Mouse (Mus musculus): Measurements from ENCODE around the gene Rbm4. TPM values are rescaled to one million over a fixed set of nuclear protein-coding genes. Genes with fewer than 3 reads are reported as not detected.

Gene Rbm4
- polyA plus RNA-seq (2012; rRNA removed) = 31.3 and 33.2 TPM in 2 replicates

GRCm38 (mm10) chr19:4793831-4794422, at the start of gene Rbm4:
Rbm4 (minus strand) TSS chr19:4793901.

GRCm38 (mm10) chr19:4839149-4839548, 45.4 kb upstream of the Rbm4 start, which contains the start of the genes Ccs and Ccdc87:
Ccs (minus strand) TSS chr19:4839332.
Ccdc87 (plus strand) TSS chr19:4839366.

DNA sequence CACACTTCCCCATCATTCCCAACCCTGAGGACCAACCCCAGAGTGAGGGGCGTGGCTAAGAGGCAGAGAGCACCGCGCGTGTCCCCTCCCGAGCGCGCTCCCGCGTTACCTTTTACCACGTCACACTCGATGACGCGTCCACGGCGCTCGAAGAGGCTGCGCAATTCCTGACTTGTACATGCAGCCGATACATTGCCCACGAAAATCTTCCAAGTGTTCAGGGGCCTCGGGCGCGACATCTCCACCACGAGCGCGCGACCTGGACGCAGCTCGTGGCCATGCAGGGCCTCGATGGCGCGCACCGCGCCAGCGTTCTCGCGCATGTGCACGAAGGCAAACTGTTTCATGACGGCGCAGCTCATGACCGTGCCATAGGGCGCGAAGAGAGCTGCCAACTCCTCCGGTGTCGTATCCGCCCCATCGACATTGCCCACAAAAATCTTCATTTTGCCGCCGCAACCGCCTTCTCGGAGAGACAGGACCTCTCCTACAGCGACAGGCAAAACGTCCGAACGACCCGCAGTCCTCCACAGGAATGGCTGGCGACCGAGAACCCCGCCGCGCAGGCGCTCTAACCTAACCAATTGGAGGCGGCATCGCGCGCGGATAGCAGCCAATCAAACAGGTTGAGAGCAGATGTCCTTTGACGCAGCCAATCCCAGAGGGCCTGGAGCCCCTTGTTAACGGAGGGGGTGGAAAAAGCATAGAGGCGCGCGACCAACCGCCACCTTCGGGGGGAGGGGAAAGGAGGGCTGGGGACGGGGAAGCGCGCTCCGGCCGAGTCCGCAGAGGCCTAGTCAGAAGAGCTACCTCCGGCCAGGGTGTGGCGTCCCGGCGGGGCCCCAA, 17.6 kb upstream of the Rbm4 start, which contains the start of the genes Gm21992 and Rbm14:
Gm21992 (minus strand) TSS at position 550 of the 846 bp plus-strand sequence.
Rbm14 (minus strand) TSS at position 572 of the 846 bp plus-strand sequence.

DNA sequence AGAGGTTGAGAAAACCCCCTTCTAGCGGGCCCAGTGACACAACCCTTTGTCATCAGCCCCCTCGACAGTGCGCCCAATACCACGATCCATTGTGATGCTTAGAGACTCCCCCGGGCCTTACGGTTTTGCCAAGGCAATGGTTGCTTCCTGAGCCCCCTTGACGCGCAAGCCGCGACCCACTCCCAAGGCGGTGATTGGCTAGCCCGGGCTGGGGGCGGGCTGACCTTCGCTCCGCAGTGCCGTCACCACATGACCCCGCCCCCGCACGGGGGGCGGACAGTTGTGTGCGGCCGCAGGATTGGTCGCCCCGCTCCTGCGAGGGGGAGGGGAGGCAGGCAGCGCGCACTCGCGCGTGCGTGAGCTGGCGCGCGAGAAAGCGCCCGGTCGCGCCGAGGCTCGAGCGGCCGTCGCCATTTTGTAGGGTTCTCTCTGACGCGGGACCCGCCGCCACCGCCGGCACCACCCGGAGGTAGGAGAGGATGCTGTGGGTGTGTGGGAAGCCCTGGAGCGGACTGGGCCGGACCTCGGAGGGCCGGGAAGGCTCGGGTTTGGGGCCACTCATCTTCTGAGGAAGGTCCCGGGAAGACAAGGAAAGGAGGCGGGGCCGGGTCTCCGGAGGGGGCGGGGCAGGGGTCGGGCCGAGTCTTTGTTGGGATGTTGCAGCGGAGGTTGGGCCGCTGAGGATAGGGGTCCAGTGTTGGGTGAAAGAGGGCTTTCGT, 37.3 kb downstream of the Rbm4 start, which contains the start of gene Rbm4b:
Rbm4b (plus strand) TSS at position 305 of the 719 bp plus-strand sequence.

Other genes with a start within 250 kb of the Rbm4 start
- gene Lrfn4, start 178.2 kb downstream of the Rbm4 start, polyA plus RNA-seq (2012; rRNA removed) = 61.8 and 65.1 TPM in 2 replicates
- gene Rce1, start 168.3 kb downstream of the Rbm4 start, polyA plus RNA-seq (2012; rRNA removed) = 106 and 166 TPM in 2 replicates
- gene Gm960, start 95.2 kb downstream of the Rbm4 start, polyA plus RNA-seq (2012; rRNA removed) = 0.09 and 0.10 TPM in 2 replicates
- 2.8 and 3.0 TPM in 2 replicates for gene Sptbn2, start 82.7 kb downstream of the Rbm4 start, polyA plus RNA-seq (2012; rRNA removed)
- 4.0 and 4.6 TPM in 2 replicates for gene Rbm4b, start 37.4 kb downstream of the Rbm4 start, polyA plus RNA-seq (2012; rRNA removed)
- 10.2 and 18.0 TPM in 2 replicates for gene Gm21992, start 17.7 kb upstream of the Rbm4 start, polyA plus RNA-seq (2012; rRNA removed)
- gene Rbm14, start 17.7 kb upstream of the Rbm4 start, polyA plus RNA-seq (2012; rRNA removed) = 63.9 and 69.5 TPM in 2 replicates
- 45.7 and 48.2 TPM in 2 replicates for gene Ccs, start 45.4 kb upstream of the Rbm4 start, polyA plus RNA-seq (2012; rRNA removed)
- 0.12 TPM in 1 of 2 replicates, not detected in the other for gene Ccdc87, start 45.5 kb upstream of the Rbm4 start, polyA plus RNA-seq (2012; rRNA removed)
- gene Ctsf, start 61.2 kb upstream of the Rbm4 start, polyA plus RNA-seq (2012; rRNA removed) = 79.6 and 90.6 TPM in 2 replicates
- 0.58 TPM in 2 replicates for gene Actn3, start 84.0 kb upstream of the Rbm4 start, polyA plus RNA-seq (2012; rRNA removed)
- 31.6 and 38.3 TPM in 2 replicates for gene Zdhhc24, start 84.8 kb upstream of the Rbm4 start, polyA plus RNA-seq (2012; rRNA removed)
- gene Bbs1, start 112.7 kb upstream of the Rbm4 start, polyA plus RNA-seq (2012; rRNA removed) = 2.6 and 3.9 TPM in 2 replicates
- gene Dpp3, start 134.4 kb upstream of the Rbm4 start, polyA plus RNA-seq (2012; rRNA removed) = 191 and 196 TPM in 2 replicates
- 3.7 and 3.9 TPM in 2 replicates for gene Peli3, start 149.2 kb upstream of the Rbm4 start, polyA plus RNA-seq (2012; rRNA removed)
- gene Mrpl11, start 168.2 kb upstream of the Rbm4 start, polyA plus RNA-seq (2012; rRNA removed) = 19.4 and 21.0 TPM in 2 replicates
- gene Npas4, start 196.4 kb upstream of the Rbm4 start, polyA plus RNA-seq (2012; rRNA removed) = 2.5 and 3.3 TPM in 2 replicates
- 9.9 and 14.0 TPM in 2 replicates for gene Slc29a2, start 230.0 kb upstream of the Rbm4 start, polyA plus RNA-seq (2012; rRNA removed)
- 23.4 and 23.6 TPM in 2 replicates for gene B4gat1, start 244.9 kb upstream of the Rbm4 start, polyA plus RNA-seq (2012; rRNA removed)
- 1.2 and 2.4 TPM in 2 replicates for gene AC124502.3, start 245.0 kb upstream of the Rbm4 start, polyA plus RNA-seq (2012; rRNA removed)
- gene Brms1, start 247.5 kb upstream of the Rbm4 start, polyA plus RNA-seq (2012; rRNA removed) = 48.4 and 51.7 TPM in 2 replicates

Data from colon, adult 2 months (tissue).